Mouse (Mus musculus): ENCODE measurements around the gene Lhx6. TPM values are rescaled to one million over a fixed set of nuclear protein-coding genes. Genes with fewer than 3 reads are reported as not detected.

The Lhx6 gene
- polyA plus RNA-seq, 1 experiment from 2014 or later: 0.46 TPM

DNA sequence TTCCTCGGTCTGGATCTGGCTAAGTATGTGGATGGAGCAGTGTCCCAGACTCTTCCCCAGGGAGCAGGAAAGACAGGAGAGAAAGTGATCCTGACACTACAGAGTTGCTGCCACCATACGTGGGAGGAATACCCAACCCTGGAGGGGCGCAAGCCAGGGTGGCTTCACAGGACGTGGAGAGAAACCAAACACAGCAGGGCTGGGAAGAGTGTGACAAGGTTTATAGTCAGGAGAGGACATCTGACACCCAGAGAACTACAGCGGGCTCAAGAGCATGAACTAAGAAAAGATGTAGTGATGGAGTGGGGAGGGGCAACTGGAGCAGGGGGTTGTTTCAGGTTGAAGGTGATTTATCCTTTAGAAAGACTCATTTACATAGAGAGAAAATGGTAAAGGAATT, 43.8 kb downstream of the Lhx6 start:
- ATAC-seq (ENCODE audit: low FRiP score, low TSS enrichment) (no peak), DNase-seq (no peak)
- WGBS: 69% methylated on average over 5 of the region's 5 CpGs
- Histone ChIP-seq H3K4me2 (ENCODE audit: low read length) (no peak overlapping the region), H3K27ac (replicated peaks; ENCODE audit: low read depth, low read length) (no peak overlapping the region), H3K27me3 (ENCODE audit: control insufficient read depth, insufficient read depth, low read length) (no peaks in the 10 kb centered on the region), H3K9ac (replicated peaks; ENCODE audit: low read length) (no peak overlapping the region), H3K36me3 (ENCODE audit: control insufficient read depth, insufficient read depth, low read length) (no peaks in the 10 kb centered on the region), H3K4me3 (replicated peaks; ENCODE audit: low read depth, low read length) (no peak overlapping the region), H3K4me1 (ENCODE audit: control insufficient read depth, insufficient read depth, low read length) (no peaks in the 10 kb centered on the region), H3K9me3 (ENCODE audit: control insufficient read depth, low read length) (no peaks in the 10 kb centered on the region)

GRCm38 (mm10) chr2:36056248-36056647, 49.0 kb downstream of the Lhx6 start:
- H3K9me3 ChIP-seq (ENCODE audit: control insufficient read depth, low read length): no peaks in the 10 kb centered on the region
- DNase-seq (no peak), ATAC-seq (ENCODE audit: low FRiP score, low TSS enrichment) (no peak)
- H3K4me3 ChIP-seq (replicated peaks; ENCODE audit: low read depth, low read length): no peak overlapping the region
- H3K27me3 ChIP-seq (ENCODE audit: control insufficient read depth, insufficient read depth, low read length): no peaks in the 10 kb centered on the region
- H3K36me3 ChIP-seq (ENCODE audit: control insufficient read depth, insufficient read depth, low read length): no peaks in the 10 kb centered on the region
- no peaks in the 10 kb centered on the region for H3K4me1 ChIP-seq (ENCODE audit: control insufficient read depth, insufficient read depth, low read length)
- H3K9ac ChIP-seq (replicated peaks; ENCODE audit: low read length): no peak overlapping the region
- H3K27ac ChIP-seq (replicated peaks; ENCODE audit: low read depth, low read length): no peak overlapping the region
- no peak overlapping the region for H3K4me2 ChIP-seq (ENCODE audit: low read length)
- WGBS: 60% methylated on average over 3 of the region's 3 CpGs

GRCm38 (mm10) chr2:36053249-36053648, 52.0 kb downstream of the Lhx6 start:
- Histone ChIP-seq H3K4me2 (ENCODE audit: low read length) (no peak overlapping the region), H3K4me1 (ENCODE audit: control insufficient read depth, insufficient read depth, low read length) (peaks cover 3% of the 10 kb centered on the region), H3K36me3 (ENCODE audit: control insufficient read depth, insufficient read depth, low read length) (no peaks in the 10 kb centered on the region), H3K4me3 (replicated peaks; ENCODE audit: low read depth, low read length) (no peak overlapping the region), H3K27ac (replicated peaks; ENCODE audit: low read depth, low read length) (no peak overlapping the region), H3K9ac (replicated peaks; ENCODE audit: low read length) (no peak overlapping the region), H3K27me3 (ENCODE audit: control insufficient read depth, insufficient read depth, low read length) (no peaks in the 10 kb centered on the region), H3K9me3 (ENCODE audit: control insufficient read depth, low read length) (no peaks in the 10 kb centered on the region)
- WGBS: 82% methylated on average over 3 of the region's 3 CpGs
- ATAC-seq (ENCODE audit: low FRiP score, low TSS enrichment) (no peak), DNase-seq (no peak)

DNA sequence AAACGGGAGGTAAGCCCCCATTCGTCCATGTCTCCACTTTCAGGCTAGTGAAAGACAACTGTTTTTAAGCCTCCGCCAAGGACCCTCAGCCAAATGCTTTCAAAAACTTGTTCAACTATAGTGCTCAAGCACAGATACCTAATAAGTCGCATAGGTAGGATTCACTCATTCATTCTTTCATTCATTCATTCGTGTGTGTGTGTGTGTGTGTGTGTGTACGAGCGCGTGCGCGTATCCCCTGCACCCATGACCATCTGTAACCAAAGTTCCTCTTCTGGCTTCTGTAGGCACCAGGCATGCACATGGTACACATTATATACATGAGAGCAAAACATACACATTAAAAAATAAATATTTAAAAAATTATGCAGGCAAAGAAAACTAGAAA, 55.6 kb downstream of the Lhx6 start:
- DNase-seq (no peak), ATAC-seq (ENCODE audit: low FRiP score, low TSS enrichment) (peak; percentile 53; the same call in 1 of the 2 replicates)
- Histone ChIP-seq H3K4me2 (ENCODE audit: low read length) (peak overlapping the region; percentile 78), H3K27ac (replicated peaks; ENCODE audit: low read depth, low read length) (no peak overlapping the region), H3K4me1 (ENCODE audit: control insufficient read depth, insufficient read depth, low read length) (peaks cover 12% of the 10 kb centered on the region), H3K9ac (replicated peaks; ENCODE audit: low read length) (no peak overlapping the region), H3K4me3 (replicated peaks; ENCODE audit: low read depth, low read length) (peak overlapping the region; percentile 85), H3K27me3 (ENCODE audit: control insufficient read depth, insufficient read depth, low read length) (no peaks in the 10 kb centered on the region), H3K36me3 (ENCODE audit: control insufficient read depth, insufficient read depth, low read length) (no peaks in the 10 kb centered on the region), H3K9me3 (ENCODE audit: control insufficient read depth, low read length) (no peaks in the 10 kb centered on the region)
- WGBS: 45% methylated on average over 10 of the region's 10 CpGs

DNA sequence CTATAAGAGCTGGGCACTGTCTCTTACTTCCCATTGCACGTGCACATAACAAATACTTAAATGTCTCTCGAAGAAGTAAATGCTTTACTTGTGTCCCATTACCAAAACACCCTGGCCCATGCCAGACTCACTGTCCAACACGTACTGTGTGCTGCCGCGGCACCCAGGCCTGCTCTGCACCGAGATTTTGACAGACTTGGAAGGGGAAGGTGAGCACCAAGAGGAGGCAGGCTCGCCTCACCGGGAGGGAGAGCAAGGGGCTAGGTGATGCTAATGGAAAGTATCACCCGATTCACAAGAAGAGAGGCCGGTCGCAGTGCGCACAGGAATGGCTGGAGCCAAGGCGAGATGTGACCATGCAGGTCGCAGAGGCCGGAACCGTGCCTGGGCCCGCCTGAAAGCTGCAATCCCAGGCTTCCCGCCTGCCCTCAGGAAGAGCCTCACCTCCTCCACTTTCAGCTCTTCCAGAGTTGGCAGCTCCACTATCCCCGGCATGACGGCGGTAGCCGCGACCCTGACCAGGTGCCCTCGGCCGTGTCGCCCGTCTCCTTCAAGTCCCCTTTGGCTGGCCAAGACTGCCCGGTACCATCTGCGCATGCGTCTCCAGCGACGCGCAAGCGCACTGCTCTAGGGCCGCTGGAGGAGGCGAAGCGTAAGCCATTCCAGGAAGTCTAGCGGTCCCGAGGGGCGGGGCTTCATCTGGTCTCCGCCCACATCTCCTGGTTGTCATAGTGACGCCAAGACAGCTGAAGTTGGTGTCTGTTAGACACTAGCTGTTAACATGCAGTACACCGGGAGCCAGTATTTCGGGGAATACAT, 56.3 kb downstream of the Lhx6 start, which contains the start of the genes Ndufa8 and Morn5:
TSS of gene Ndufa8 (minus strand) at position 659 of the 819 bp plus-strand sequence.
TSS of gene Morn5 (plus strand) at position 711 of the 819 bp plus-strand sequence.
- peak within 1 kb of the TSS; percentile 68 for H3K27ac ChIP-seq (replicated peaks; ENCODE audit: low read depth, low read length)
- WGBS: under 1% methylated on average over 44 of the region's 44 CpGs
- ATAC-seq (ENCODE audit: low FRiP score, low TSS enrichment) (peak; percentile 97), DNase-seq (peak; percentile 99)
- peaks cover 12% of the 10 kb centered on the region for H3K4me1 ChIP-seq (ENCODE audit: control insufficient read depth, insufficient read depth, low read length)
- H3K4me2 ChIP-seq (ENCODE audit: low read length): peak within 1 kb of the TSS; percentile 78
- H3K9ac ChIP-seq (replicated peaks; ENCODE audit: low read length): peak within 1 kb of the TSS; percentile 92
- no peaks in the 10 kb centered on the region for H3K27me3 ChIP-seq (ENCODE audit: control insufficient read depth, insufficient read depth, low read length)
- peaks cover 3% of the 10 kb centered on the region; the same call in 1 of the 2 replicates for H3K36me3 ChIP-seq (ENCODE audit: control insufficient read depth, insufficient read depth, low read length)
- no peaks in the 10 kb centered on the region for H3K9me3 ChIP-seq (ENCODE audit: control insufficient read depth, low read length)
- H3K4me3 ChIP-seq (replicated peaks; ENCODE audit: low read depth, low read length): peak within 1 kb of the TSS; percentile 85

- H3K27me3 ChIP-seq (ENCODE audit: control insufficient read depth, insufficient read depth, low read length): no peaks in the 10 kb centered on the region
- H3K27ac ChIP-seq (replicated peaks; ENCODE audit: low read depth, low read length): no peak overlapping the region
- DNase-seq: no peak
- H3K9ac ChIP-seq (replicated peaks; ENCODE audit: low read length): peak overlapping the region; percentile 92
- H3K36me3 ChIP-seq (ENCODE audit: control insufficient read depth, insufficient read depth, low read length): peaks cover 11% of the 10 kb centered on the region; the same call in 1 of the 2 replicates
- peak overlapping the region; percentile 78 for H3K4me2 ChIP-seq (ENCODE audit: low read length)
- 81% methylated on average over 8 of the region's 8 CpGs for WGBS
- peak overlapping the region; percentile 85 for H3K4me3 ChIP-seq (replicated peaks; ENCODE audit: low read depth, low read length)
- ATAC-seq (ENCODE audit: low FRiP score, low TSS enrichment): no peak
- H3K9me3 ChIP-seq (ENCODE audit: control insufficient read depth, low read length): no peaks in the 10 kb centered on the region
- H3K4me1 ChIP-seq (ENCODE audit: control insufficient read depth, insufficient read depth, low read length): peaks cover 12% of the 10 kb centered on the region
Observed at GRCm38 (mm10) chr2:36048164-36048563, 57.0 kb downstream of the Lhx6 start.

- Histone ChIP-seq H3K9me3 (ENCODE audit: control insufficient read depth, low read length) (no peaks in the 10 kb centered on the region), H3K4me3 (replicated peaks; ENCODE audit: low read depth, low read length) (no peak overlapping the region), H3K9ac (replicated peaks; ENCODE audit: low read length) (no peak overlapping the region), H3K27me3 (ENCODE audit: control insufficient read depth, insufficient read depth, low read length) (no peaks in the 10 kb centered on the region), H3K4me1 (ENCODE audit: control insufficient read depth, insufficient read depth, low read length) (no peaks in the 10 kb centered on the region), H3K4me2 (ENCODE audit: low read length) (no peak overlapping the region), H3K36me3 (ENCODE audit: control insufficient read depth, insufficient read depth, low read length) (peaks cover 58% of the 10 kb centered on the region), H3K27ac (replicated peaks; ENCODE audit: low read depth, low read length) (no peak overlapping the region)
- no peak for ATAC-seq (ENCODE audit: low FRiP score, low TSS enrichment)
- DNase-seq: no peak
- 89% methylated on average over 1 of the region's 1 CpGs for WGBS
Observed at GRCm38 (mm10) chr2:36040872-36041271, 64.3 kb downstream of the Lhx6 start.

GRCm38 (mm10) chr2:36039297-36039985, 65.8 kb downstream of the Lhx6 start:
- 90% methylated on average over 7 of the region's 7 CpGs for WGBS
- H3K9ac ChIP-seq (replicated peaks; ENCODE audit: low read length): no peak overlapping the region
- H3K36me3 ChIP-seq (ENCODE audit: control insufficient read depth, insufficient read depth, low read length): peaks cover 68% of the 10 kb centered on the region
- H3K27me3 ChIP-seq (ENCODE audit: control insufficient read depth, insufficient read depth, low read length): no peaks in the 10 kb centered on the region
- no peak overlapping the region for H3K27ac ChIP-seq (replicated peaks; ENCODE audit: low read depth, low read length)
- H3K4me2 ChIP-seq (ENCODE audit: low read length): no peak overlapping the region
- no peak for DNase-seq
- ATAC-seq (ENCODE audit: low FRiP score, low TSS enrichment): no peak
- H3K4me1 ChIP-seq (ENCODE audit: control insufficient read depth, insufficient read depth, low read length): no peaks in the 10 kb centered on the region
- no peaks in the 10 kb centered on the region for H3K9me3 ChIP-seq (ENCODE audit: control insufficient read depth, low read length)
- H3K4me3 ChIP-seq (replicated peaks; ENCODE audit: low read depth, low read length): no peak overlapping the region
